Mouse (Mus musculus) gastrocnemius, postnatal 4 days (tissue): ENCODE data around the gene Nop2. TPM values are rescaled to one million over a fixed set of nuclear protein-coding genes. Genes with fewer than 3 reads are reported as not detected.
A peak's percentile ranks its signal among the peaks of the same experiment; 100 is the strongest.

Experiments used
- DNase-seq, 2 experiments: peaks; one replicate each; pipeline ENCODE4 v3.0.0; 2021 to 2022; ENCODE audit warnings: low spot score in 2 of 2, mixed read lengths in 2 of 2
- total RNA-seq, 2 experiments: library from RNA; stranded (reverse); gene quantifications; 2 replicates each; pipeline ENCODE4 v1.2.3; 2021

Nop2 gene
- total RNA-seq, 2 experiments from 2014 or later: 26.7 to 28.5 TPM

DNA sequence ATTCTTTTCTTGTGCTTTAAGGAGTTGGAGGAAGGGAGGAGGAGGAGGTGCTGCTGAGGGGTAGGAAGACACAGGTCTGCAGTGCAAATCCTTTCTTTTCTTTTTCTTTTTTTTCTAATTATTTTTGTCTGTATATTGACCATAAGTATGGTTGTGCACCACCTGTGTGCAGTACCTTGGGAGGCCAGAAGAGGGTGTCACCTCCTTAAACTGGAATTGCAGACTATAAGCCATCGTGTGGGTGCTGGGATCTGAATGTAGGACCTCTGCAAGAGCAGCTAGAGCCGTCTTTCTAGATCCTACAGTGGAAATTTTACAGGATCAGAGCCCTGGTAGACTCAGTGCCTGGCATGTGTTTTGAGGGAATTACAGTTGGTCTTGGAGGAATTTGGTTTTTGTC is 24.0 kb upstream of the Nop2 start:
- DNase-seq: no peak

DNA sequence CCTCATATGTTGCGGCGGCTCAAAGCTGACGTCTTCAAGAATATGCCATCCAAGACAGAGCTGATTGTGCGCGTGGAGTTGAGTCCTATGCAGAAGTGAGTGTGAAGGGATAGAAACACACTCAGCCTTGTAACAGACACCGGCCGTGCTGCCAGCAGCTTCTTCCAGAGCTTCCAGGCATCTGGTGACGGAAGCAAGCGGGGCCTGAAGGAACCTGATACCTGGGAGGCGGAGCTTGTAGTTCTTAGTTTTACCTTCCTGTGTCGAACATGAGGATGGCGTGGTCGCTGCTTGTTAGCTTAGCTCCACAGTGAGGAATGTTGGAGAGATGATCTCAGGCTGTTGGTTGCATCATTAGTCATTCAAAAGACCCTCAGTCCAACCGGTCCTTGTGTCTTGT is 22.3 kb upstream of the Nop2 start:
- no peak for DNase-seq

DNA sequence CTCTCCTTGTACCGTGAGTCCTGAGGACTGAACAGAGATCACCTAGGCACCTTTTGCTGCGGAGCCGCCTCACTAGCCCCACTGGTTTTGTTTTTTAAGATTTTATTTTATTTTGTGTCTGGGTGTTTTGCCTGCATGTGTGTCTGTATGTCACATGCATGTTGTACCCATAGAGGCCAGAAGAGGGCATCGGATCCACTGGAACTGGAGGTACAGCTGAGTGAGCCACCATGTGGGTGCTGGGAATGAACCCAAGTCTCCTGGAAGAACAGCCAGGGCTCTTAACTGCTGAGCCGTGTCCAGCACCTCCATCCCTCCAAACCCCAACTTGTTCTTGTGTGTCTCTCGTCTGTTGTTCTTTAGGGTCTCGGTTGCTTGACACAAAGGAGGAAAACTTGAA is 20.8 kb upstream of the Nop2 start:
- DNase-seq: no peak

DNA sequence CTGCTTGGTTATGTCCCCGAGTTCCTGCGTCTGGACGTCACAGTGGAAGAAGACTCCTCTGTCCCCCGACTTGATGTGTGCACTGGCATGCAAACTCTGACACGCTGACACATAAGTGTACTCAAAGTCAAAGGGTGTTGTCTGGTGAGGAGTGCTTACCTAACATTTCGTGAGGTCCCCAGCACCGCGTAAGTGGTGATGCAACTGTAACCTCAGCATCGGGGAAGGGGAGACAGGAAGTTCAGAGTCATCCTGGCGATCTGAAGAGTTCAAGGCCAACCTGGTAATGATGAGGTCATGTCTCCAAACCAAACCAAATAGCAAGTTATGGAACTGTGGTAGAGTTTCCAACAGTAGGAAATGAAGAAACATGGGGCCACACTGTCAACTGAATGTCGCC is 19.2 kb upstream of the Nop2 start:
- DNase-seq: no peak

DNA sequence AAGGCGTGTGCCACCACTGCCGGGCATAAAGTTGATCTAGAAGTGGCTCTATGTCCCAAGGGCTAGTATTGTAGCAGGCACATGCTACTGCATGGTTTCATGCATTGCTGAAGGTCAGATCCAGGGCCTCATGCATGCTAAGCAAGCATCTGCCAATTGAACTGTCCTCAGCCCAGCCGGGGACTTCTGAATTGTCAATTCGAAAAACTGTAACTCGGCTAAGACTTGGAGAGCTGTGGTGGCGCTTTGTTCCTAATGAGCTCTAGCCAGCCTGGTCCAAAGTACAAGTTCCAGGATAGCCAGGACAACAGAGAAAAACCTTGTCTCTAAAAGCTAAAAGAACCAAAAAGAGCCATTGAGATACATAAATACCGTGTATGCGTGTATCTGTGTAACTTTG is 12.3 kb upstream of the Nop2 start:
- no peak for DNase-seq

DNA sequence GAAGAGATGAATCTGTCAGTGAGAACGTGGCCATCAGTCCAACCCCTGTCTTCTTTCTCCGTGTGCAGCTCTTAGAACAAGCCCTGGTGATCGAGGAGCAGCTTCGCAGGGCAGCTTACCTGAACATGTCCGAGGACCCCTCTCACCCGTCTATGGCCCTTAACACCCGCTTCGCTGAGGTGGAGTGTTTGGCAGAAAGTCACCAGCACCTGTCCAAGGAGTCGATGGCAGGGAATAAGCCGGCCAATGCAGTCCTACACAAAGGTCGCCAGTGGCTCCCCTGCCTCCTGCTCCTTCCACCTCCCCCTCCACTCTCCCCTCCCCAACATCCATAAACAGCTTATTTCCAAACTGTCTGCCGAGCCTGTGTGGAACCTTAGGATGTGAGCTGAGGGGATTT is 3.0 kb upstream of the Nop2 start:
- no peak for DNase-seq

DNA sequence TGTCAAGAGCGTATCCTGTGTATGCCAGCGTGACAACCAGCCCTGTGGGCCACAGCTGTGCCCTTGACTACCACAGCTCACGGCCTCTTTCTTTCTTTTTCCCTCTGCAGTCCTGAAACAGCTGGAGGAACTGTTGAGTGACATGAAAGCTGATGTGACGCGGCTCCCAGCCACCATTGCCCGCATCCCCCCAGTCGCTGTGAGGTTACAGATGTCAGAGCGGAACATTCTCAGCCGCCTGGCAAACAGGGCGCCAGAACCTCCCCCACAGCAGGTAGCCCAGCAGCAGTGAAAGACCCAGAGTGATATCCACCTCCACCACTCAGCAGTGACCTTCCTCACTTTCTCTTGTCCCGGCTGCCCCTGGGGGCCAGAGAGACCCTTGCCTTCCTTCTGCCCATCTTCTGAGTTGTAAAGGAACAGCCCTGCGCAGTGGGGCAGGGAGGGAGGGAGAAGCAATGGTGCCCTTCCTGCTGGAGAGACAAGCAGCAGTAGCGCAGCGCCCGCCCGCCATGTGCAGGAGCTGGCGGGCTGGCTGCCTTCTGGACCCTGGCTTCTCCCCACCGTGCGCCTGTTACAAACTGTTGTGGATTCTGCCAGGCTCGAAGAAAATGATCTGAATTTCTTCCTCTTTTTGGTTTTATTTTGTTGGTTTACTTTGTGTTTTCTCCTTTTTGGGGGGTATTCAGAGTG is 1.9 kb upstream of the Nop2 start:
- DNase-seq: no peak

DNA sequence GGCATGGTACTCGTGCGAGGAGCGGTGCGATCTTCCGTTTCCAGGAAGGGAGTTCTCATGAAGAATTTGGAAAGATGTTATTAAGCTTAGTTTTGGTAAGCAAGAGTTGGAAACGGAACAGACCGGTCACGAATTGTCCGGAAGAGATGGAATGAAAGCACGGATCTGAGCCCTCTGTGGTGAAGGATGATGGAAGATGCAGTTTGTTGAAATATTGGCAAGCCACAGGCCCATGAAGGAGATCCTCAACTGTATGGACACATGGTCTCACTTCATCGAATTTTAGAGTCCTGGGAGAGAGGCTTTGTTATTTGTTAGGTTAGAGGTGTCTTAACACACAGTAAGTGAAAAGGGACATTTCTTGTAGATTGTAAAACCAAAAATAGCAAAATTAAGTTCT is 761 bp downstream of the Nop2 start:
- no peak for DNase-seq

DNA sequence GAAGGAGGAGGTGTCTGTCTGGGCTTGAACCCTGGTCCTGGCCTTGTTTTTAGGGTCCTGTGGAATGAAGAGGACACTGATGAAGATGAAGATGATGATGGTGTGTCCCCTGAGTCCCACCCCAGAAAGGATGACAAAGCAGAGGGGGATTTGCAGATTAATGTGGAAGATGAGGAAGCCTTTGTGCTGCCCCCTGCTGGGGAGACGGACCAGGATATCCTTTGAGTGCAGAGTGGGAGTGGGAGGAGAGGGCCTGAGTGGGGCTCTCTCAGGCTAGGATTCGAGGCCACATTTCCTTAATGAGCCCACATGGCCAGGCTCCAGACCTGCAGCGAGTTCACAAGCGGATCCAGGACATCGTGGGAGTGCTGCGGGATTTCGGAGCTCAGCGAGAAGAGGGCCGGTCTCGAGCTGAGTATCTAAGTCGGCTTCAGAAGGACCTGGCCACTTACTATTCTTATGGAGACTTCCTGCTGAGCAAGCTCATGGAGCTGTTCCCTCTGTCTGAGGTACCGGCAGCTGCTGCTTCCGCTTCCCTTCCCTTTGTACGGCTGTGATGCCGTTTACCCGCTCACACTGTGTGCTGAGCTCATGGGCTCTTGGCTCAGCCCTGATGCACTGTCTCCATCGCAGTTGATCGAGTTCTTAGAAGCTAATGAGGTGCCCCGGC is 5.4 kb downstream of the Nop2 start:
- DNase-seq: peak in 1 of 2 experiments; percentile 17

DNA sequence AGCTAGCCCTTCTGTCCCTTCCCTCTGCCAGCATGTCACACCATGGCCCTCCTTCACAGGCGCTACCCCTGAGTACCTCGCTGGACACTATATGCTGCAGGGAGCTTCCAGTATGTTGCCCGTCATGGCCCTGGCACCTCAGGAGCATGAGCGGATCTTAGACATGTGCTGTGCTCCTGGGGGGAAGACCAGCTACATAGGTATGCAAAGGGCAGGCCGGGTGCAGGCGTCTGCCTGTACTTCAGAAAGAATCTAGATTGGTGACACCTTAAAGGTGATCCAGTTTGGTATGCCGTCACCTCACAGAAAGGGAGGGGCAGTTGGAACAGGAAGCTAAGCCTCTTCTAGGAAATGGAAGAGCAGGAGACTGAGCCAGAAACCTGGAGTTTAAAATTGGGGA is 8.0 kb downstream of the Nop2 start:
- DNase-seq: no peak

DNA sequence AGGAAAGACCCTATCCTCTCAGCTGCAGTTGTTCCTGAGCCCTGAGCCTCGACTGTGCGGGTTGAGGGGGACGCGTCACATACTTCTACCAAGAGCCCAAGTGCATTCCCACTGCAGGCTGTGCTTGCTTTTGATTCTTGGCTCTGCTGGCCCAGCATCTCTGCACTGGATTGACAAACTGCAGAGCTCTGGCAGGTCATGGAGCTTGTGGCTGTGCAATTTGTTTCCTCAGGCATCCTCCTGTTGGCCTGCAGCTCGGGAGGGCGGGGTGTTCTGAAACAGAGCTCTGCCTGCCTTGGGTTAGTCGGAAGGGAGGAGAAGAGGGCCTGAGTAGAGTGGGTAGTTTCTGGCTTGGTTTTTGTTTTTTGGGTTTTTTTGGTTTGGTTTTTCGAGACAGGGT is 10.7 kb downstream of the Nop2 start:
- no peak for DNase-seq

DNA sequence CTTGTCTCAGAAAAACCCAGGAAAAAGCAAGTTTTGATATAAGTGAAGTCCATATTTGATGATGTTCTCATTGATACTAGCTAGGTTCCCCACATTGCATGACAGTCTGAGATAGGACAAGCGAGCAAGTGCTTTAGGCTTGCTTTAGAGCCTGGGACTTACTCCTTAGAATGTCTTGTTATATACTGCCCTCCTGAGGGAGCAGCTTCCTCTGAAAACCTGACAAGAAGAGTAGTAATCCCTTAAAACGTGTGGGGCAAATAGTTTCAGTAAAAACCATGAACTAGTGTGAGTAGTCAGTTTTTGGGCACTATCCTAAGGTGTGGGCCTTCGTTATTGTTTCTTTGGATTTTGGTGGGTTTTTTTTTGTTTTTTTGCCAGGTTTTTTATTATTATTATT is 11.4 kb downstream of the Nop2 start:
- DNase-seq: no peak

DNA sequence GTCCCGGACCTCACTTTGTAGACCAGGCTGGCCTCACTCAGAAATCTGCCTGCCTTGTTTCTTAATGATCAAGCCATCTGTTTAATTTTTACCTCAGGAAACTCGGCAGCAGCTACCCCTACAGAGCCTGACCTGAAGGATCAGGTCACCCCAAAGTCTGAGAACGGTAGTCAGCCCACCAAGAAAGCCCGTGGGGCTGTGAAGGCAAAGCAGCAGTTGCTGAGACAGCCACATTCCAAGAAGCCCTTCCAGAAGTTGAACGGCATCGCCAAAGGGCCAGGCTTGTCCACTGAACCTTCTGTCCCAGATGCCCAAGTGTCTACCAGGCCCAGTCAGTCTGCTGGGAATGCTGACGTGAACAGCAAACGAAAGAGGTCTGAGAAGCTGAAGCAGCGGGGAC is 12.2 kb downstream of the Nop2 start:
- no peak for DNase-seq

DNA sequence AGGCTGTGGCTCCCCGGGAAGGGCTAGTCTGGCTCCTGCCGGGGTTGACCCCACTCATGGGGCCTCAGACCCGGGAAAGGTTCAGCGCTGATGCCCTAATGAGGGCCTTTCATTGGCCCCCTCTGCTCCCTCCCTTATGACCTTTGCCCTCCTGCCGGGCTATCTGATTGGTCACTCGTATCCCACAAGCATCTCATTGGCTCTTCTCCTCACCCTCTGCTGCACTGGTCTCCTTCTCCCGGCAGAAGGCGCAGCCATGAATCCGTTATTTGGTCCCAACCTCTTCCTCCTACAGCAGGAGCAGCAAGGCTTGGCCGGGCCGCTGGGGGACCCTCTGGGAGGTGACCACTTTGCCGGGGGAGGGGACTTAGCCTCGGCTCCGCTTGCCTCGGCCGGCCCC is 13.3 kb downstream of the Nop2 start, which contains the start of gene Iffo1:
TSS of gene Iffo1 (plus strand) at position 241 of the 400 bp plus-strand sequence.
- DNase-seq: peak; percentile 71 to 87

DNA sequence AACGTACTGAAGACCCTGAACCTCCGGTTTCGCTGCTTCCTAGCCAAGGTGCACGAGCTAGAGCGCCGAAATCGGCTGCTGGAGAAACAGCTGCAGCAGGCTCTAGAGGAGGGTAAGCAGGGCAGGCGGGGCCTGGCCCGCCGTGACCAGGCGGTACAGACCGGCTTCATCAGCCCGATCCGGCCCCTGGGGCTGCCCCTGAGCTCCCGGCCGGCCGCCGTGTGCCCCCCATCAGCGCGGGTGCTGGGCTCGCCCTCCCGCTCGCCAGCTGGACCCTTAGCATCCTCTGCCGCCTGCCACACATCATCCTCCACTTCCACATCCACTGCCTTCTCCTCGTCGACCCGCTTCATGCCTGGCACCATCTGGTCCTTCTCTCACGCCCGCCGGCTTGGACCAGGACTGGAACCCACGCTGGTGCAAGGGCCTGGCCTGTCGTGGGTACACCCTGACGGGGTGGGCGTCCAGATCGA is 13.8 kb downstream of the Nop2 start:
- DNase-seq: peak in 1 of 2 experiments; percentile 29

DNA sequence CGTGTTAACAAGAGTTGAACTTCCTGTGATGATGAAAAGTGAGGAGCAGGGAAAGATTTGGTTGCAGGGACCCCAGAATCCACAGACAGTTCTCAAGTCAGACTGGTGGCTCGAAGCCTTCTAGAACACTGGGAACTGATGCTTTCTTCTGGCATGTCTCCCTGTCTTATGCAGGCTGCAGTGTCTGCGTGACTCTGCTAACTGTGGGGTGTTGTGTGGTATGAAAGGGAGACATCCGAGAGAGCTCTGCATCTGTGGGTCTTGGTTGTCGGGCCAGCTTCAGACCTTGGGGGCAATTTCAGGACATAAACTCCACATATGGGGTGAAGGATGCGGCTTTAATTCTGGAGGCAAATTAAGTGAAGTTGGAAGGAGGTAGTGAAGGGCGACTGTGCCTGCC is 14.4 kb downstream of the Nop2 start:
- DNase-seq: no peak

DNA sequence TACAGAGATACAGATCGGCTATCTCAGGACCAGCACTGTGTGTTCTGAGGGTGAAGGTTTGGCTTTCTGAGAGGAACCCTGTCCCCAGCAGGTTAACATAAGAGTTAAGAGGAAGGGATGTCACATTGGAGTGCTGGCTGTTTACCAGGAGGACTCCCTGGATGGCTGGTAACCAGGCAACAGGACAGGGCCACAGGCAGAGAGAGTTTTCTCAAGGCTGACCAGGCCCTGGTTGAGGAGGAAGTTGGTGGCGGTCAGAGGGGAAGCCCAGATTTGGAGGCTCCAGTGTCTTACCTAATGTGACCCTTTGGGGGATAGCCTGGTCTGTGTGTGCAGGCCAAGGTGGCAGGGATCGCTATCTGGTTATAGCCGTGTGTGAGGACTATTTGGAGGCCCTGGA is 15.1 kb downstream of the Nop2 start:
- peak in 1 of 2 experiments; percentile 40 for DNase-seq

DNA sequence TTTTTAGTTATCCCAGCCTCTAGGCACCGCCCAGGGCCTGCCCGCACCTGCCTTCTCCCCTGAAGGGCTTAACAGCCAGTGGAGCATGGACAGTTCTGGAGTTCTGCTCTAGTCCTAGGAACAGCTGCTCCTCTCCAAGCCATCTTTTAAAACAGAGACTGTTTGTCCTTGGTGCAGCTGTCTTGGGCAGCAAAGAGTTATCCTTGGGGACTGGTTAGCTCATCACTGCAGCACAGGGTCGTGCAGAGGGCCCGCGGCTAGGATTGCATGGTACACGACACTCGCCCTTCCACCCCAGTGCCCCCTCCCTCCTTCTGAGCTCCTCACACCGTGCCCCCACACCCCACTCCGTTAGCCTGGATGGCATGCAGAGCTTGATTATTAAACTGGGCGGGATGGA is 15.6 kb downstream of the Nop2 start:
- DNase-seq: peak in 1 of 2 experiments; percentile 42

DNA sequence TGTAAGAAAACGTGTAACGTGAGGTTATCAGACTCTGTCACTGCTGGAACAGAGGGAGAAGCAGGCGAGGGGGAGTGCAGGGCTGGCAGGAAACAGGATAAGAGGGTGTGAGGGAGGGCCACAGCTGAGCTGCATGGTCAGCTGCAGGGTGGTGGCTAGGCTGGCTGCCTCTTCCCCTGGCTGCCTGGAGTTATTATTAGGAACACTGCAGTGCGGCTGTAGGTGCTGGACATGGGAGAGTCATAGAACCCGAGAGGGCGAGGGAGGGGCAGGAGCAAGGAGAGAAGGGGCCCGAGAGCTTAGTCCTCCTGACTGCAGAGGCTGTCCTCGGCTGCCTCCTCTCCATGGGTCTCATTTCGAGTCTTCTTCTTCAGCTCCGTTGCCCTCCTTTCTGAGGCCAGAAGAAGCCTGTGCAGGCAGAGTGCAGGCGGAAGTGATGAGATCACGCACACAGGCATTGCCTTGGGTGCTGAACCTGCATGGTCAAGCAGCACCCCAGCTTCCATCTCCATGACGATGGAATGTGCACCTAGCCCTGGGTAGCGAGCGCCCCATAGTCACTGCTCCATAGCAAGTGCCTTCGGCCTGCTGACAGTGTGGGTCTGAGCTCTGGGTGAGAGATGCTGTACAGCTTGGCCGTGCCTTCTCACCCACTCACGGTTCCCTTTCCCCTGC is 16.7 kb downstream of the Nop2 start:
- peak in 1 of 2 experiments; percentile 61 for DNase-seq

DNA sequence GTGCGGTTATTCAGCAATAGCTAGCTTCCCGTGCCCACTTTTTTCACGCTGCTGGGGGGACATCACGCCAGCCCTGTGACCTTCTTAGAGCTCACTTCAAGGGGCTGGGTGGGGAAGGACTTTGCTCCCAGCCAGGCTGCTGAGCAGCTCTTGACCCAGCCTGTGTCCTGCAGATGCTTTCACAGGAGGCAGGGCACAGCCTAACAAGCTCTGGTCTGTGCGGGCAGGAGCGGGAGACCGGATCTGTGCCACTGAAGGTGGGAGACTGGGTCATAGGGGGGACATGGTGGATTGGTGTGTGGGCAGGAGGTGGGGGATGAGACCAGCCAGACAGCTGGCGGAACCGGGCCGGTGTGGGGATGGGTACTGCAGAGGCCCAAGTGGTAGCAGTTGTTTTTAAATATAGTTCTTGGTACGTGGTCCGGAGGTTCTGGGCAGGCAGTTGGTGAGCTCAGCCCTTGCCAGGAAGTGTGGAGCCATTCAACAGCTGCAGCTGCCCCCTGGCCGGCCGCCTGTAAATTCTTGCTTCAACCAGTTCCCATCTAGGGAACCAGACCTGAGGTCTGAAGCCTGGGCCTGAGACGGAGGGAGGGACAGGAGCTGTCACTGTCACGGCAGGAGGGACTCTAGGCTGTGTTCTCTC is 17.3 kb downstream of the Nop2 start:
- peak in 1 of 2 experiments; percentile 81 for DNase-seq

DNA sequence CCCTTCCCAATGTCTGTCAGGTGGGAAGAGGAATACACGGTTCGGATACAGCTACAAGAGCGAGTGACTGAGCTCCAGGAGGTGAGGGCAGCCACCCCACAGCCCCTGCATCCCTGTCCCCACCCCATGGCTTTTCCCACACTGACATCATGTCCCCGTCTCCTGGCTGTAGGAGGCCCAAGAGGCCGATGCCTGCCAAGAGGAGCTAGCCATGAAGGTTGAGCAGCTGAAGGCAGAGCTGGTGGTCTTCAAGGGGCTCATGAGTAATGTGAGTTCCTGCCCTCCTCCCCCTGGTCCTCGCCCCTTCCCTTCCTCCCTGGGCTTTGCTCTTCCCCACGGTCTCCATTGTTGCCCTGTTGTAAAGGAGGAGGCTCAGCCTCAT is 17.9 kb downstream of the Nop2 start:
- no peak for DNase-seq
